Mouse (Mus musculus): ENCODE results near the gene Epb41l2. TPM values are rescaled to one million over a fixed set of nuclear protein-coding genes. Genes with fewer than 3 reads are reported as not detected.

Gene Epb41l2
- polyA plus RNA-seq, 1 experiment from 2014 or later, result 45.3 TPM

- no peak overlapping the region for H3K27ac ChIP-seq (ENCODE audit: low read depth, low read length)
- no peaks in the 10 kb centered on the region for H3K9me3 ChIP-seq (ENCODE audit: control insufficient read depth, low read length)
- no peak for DNase-seq (ENCODE audit: low spot score)
- no peaks in the 10 kb centered on the region for H3K36me3 ChIP-seq (ENCODE audit: control insufficient read depth, insufficient read depth, low read length)
- H3K4me3 ChIP-seq (ENCODE audit: low read depth, low read length), result no peak overlapping the region
- no peak overlapping the region for H3K9ac ChIP-seq (ENCODE audit: low read length)
- 89% methylated on average over 4 of the region's 4 CpGs for WGBS
- H3K4me1 ChIP-seq (ENCODE audit: control insufficient read depth, insufficient read depth, low read length), result no peaks in the 10 kb centered on the region
- H3K4me2 ChIP-seq (ENCODE audit: low read depth), result no peak overlapping the region
- ATAC-seq (ENCODE audit: insufficient read depth, low FRiP score, low TSS enrichment), result no peak
- no peaks in the 10 kb centered on the region for H3K27me3 ChIP-seq (ENCODE audit: control insufficient read depth, insufficient read depth, low read length)
Observed at GRCm38 (mm10) chr10:25321198-25321597, 38.4 kb upstream of the Epb41l2 start.

GRCm38 (mm10) chr10:25325690-25326089, 33.9 kb upstream of the Epb41l2 start:
- 89% methylated on average over 4 of the region's 4 CpGs for whole genome bisulfite sequencing
- DNase-seq (ENCODE audit: low spot score), result no peak
- no peak for ATAC-seq (ENCODE audit: insufficient read depth, low FRiP score, low TSS enrichment)

GRCm38 (mm10) chr10:25327511-25327910, 32.1 kb upstream of the Epb41l2 start:
- WGBS, result 78% methylated on average over 6 of the region's 6 CpGs
- Histone ChIP-seq H3K27me3 (ENCODE audit: control insufficient read depth, insufficient read depth, low read length) (no peaks in the 10 kb centered on the region), H3K4me3 (ENCODE audit: low read depth, low read length) (no peak overlapping the region), H3K27ac (ENCODE audit: low read depth, low read length) (no peak overlapping the region), H3K36me3 (ENCODE audit: control insufficient read depth, insufficient read depth, low read length) (no peaks in the 10 kb centered on the region), H3K9me3 (ENCODE audit: control insufficient read depth, low read length) (no peaks in the 10 kb centered on the region), H3K4me2 (ENCODE audit: low read depth) (no peak overlapping the region), H3K4me1 (ENCODE audit: control insufficient read depth, insufficient read depth, low read length) (no peaks in the 10 kb centered on the region), H3K9ac (ENCODE audit: low read length) (no peak overlapping the region)
- ATAC-seq (ENCODE audit: insufficient read depth, low FRiP score, low TSS enrichment) (no peak), DNase-seq (ENCODE audit: low spot score) (no peak)

More at GRCm38 (mm10) chr10:25325690-25326089, 33.9 kb upstream of the Epb41l2 start:
- H3K9me3 ChIP-seq (ENCODE audit: control insufficient read depth, low read length), result no peaks in the 10 kb centered on the region
- no peaks in the 10 kb centered on the region for H3K27me3 ChIP-seq (ENCODE audit: control insufficient read depth, insufficient read depth, low read length)
- no peaks in the 10 kb centered on the region for H3K36me3 ChIP-seq (ENCODE audit: control insufficient read depth, insufficient read depth, low read length)
- H3K27ac ChIP-seq (ENCODE audit: low read depth, low read length), result no peak overlapping the region
- no peaks in the 10 kb centered on the region for H3K4me1 ChIP-seq (ENCODE audit: control insufficient read depth, insufficient read depth, low read length)
- H3K4me3 ChIP-seq (ENCODE audit: low read depth, low read length), result no peak overlapping the region
- no peak overlapping the region for H3K4me2 ChIP-seq (ENCODE audit: low read depth)
- H3K9ac ChIP-seq (ENCODE audit: low read length), result no peak overlapping the region

GRCm38 (mm10) chr10:25330094-25330493, 29.5 kb upstream of the Epb41l2 start:
- no peak overlapping the region for H3K27ac ChIP-seq (ENCODE audit: low read depth, low read length)
- H3K36me3 ChIP-seq (ENCODE audit: control insufficient read depth, insufficient read depth, low read length), result no peaks in the 10 kb centered on the region
- no peak for DNase-seq (ENCODE audit: low spot score)
- H3K4me1 ChIP-seq (ENCODE audit: control insufficient read depth, insufficient read depth, low read length), result no peaks in the 10 kb centered on the region
- H3K27me3 ChIP-seq (ENCODE audit: control insufficient read depth, insufficient read depth, low read length), result no peaks in the 10 kb centered on the region
- WGBS, result 85% methylated on average over 7 of the region's 7 CpGs
- no peaks in the 10 kb centered on the region for H3K9me3 ChIP-seq (ENCODE audit: control insufficient read depth, low read length)
- H3K9ac ChIP-seq (ENCODE audit: low read length), result no peak overlapping the region
- no peak for ATAC-seq (ENCODE audit: insufficient read depth, low FRiP score, low TSS enrichment)
- no peak overlapping the region for H3K4me2 ChIP-seq (ENCODE audit: low read depth)
- no peak overlapping the region for H3K4me3 ChIP-seq (ENCODE audit: low read depth, low read length)

- Histone ChIP-seq H3K4me1 (ENCODE audit: control insufficient read depth, insufficient read depth, low read length) (no peaks in the 10 kb centered on the region), H3K27me3 (ENCODE audit: control insufficient read depth, insufficient read depth, low read length) (no peaks in the 10 kb centered on the region), H3K27ac (ENCODE audit: low read depth, low read length) (no peak overlapping the region), H3K36me3 (ENCODE audit: control insufficient read depth, insufficient read depth, low read length) (no peaks in the 10 kb centered on the region), H3K4me2 (ENCODE audit: low read depth) (no peak overlapping the region), H3K9ac (ENCODE audit: low read length) (no peak overlapping the region), H3K9me3 (ENCODE audit: control insufficient read depth, low read length) (no peaks in the 10 kb centered on the region), H3K4me3 (ENCODE audit: low read depth, low read length) (no peak overlapping the region)
- ATAC-seq (ENCODE audit: insufficient read depth, low FRiP score, low TSS enrichment), result no peak
- WGBS, result 81% methylated on average over 9 of the region's 9 CpGs
- DNase-seq (ENCODE audit: low spot score), result no peak
Observed at GRCm38 (mm10) chr10:25331321-25332049, 28.1 kb upstream of the Epb41l2 start.

GRCm38 (mm10) chr10:25333390-25334079, 26.1 kb upstream of the Epb41l2 start:
- Histone ChIP-seq H3K4me3 (ENCODE audit: low read depth, low read length) (no peak overlapping the region), H3K27me3 (ENCODE audit: control insufficient read depth, insufficient read depth, low read length) (no peaks in the 10 kb centered on the region), H3K36me3 (ENCODE audit: control insufficient read depth, insufficient read depth, low read length) (no peaks in the 10 kb centered on the region), H3K4me2 (ENCODE audit: low read depth) (no peak overlapping the region), H3K9ac (ENCODE audit: low read length) (no peak overlapping the region), H3K27ac (ENCODE audit: low read depth, low read length) (no peak overlapping the region), H3K9me3 (ENCODE audit: control insufficient read depth, low read length) (no peaks in the 10 kb centered on the region), H3K4me1 (ENCODE audit: control insufficient read depth, insufficient read depth, low read length) (no peaks in the 10 kb centered on the region)
- 75% methylated on average over 4 of the region's 4 CpGs for WGBS
- ATAC-seq (ENCODE audit: insufficient read depth, low FRiP score, low TSS enrichment) (no peak), DNase-seq (ENCODE audit: low spot score) (no peak)

GRCm38 (mm10) chr10:25340675-25341074, 18.9 kb upstream of the Epb41l2 start:
- no peaks in the 10 kb centered on the region for H3K9me3 ChIP-seq (ENCODE audit: control insufficient read depth, low read length)
- H3K4me2 ChIP-seq (ENCODE audit: low read depth), result no peak overlapping the region
- H3K4me3 ChIP-seq (ENCODE audit: low read depth, low read length), result no peak overlapping the region
- no peaks in the 10 kb centered on the region for H3K36me3 ChIP-seq (ENCODE audit: control insufficient read depth, insufficient read depth, low read length)
- no peak for DNase-seq (ENCODE audit: low spot score)
- WGBS, result 89% methylated on average over 5 of the region's 5 CpGs
- no peak overlapping the region for H3K27ac ChIP-seq (ENCODE audit: low read depth, low read length)
- no peak overlapping the region for H3K9ac ChIP-seq (ENCODE audit: low read length)
- no peaks in the 10 kb centered on the region for H3K4me1 ChIP-seq (ENCODE audit: control insufficient read depth, insufficient read depth, low read length)
- no peak for ATAC-seq (ENCODE audit: insufficient read depth, low FRiP score, low TSS enrichment)
- H3K27me3 ChIP-seq (ENCODE audit: control insufficient read depth, insufficient read depth, low read length), result no peaks in the 10 kb centered on the region

- no peaks in the 10 kb centered on the region for H3K4me1 ChIP-seq (ENCODE audit: control insufficient read depth, insufficient read depth, low read length)
- H3K4me3 ChIP-seq (ENCODE audit: low read depth, low read length), result no peak overlapping the region
- no peak overlapping the region for H3K9ac ChIP-seq (ENCODE audit: low read length)
- H3K4me2 ChIP-seq (ENCODE audit: low read depth), result no peak overlapping the region
- ATAC-seq (ENCODE audit: insufficient read depth, low FRiP score, low TSS enrichment), result no peak
- H3K27ac ChIP-seq (ENCODE audit: low read depth, low read length), result no peak overlapping the region
- DNase-seq (ENCODE audit: low spot score), result no peak
- H3K9me3 ChIP-seq (ENCODE audit: control insufficient read depth, low read length), result no peaks in the 10 kb centered on the region
- no peaks in the 10 kb centered on the region for H3K27me3 ChIP-seq (ENCODE audit: control insufficient read depth, insufficient read depth, low read length)
- H3K36me3 ChIP-seq (ENCODE audit: control insufficient read depth, insufficient read depth, low read length), result no peaks in the 10 kb centered on the region
Observed at GRCm38 (mm10) chr10:25342801-25343200, 16.8 kb upstream of the Epb41l2 start.

- no peak overlapping the region for H3K4me3 ChIP-seq (ENCODE audit: low read depth, low read length)
- 91% methylated on average over 3 of the region's 3 CpGs for WGBS
- no peak overlapping the region for H3K4me2 ChIP-seq (ENCODE audit: low read depth)
- no peaks in the 10 kb centered on the region for H3K36me3 ChIP-seq (ENCODE audit: control insufficient read depth, insufficient read depth, low read length)
- no peak for ATAC-seq (ENCODE audit: insufficient read depth, low FRiP score, low TSS enrichment)
- H3K9me3 ChIP-seq (ENCODE audit: control insufficient read depth, low read length), result no peaks in the 10 kb centered on the region
- no peak overlapping the region for H3K9ac ChIP-seq (ENCODE audit: low read length)
- H3K27ac ChIP-seq (ENCODE audit: low read depth, low read length), result no peak overlapping the region
- H3K4me1 ChIP-seq (ENCODE audit: control insufficient read depth, insufficient read depth, low read length), result no peaks in the 10 kb centered on the region
- no peaks in the 10 kb centered on the region for H3K27me3 ChIP-seq (ENCODE audit: control insufficient read depth, insufficient read depth, low read length)
- no peak for DNase-seq (ENCODE audit: low spot score)
Observed at GRCm38 (mm10) chr10:25353941-25354340, 5.7 kb upstream of the Epb41l2 start.

Data from neural tube, embryonic 11.5 days (tissue).